Mouse (Mus musculus) pancreas, adult 10 weeks (tissue): ENCODE data around the gene Ak6. TPM values are rescaled to one million over a fixed set of nuclear protein-coding genes. Genes with fewer than 3 reads are reported as not detected.

ENCODE experiments used
- polyA plus RNA-seq: library from polyadenylated mRNA; stranded (reverse); fragments of 350-450 nt; fragmentation: Illumina TruSeq; extraction: RNeasy Lipid Tissue Mini Kit (QIAGEN cat#74804); gene quantifications from one replicate; pipeline ENCODE4 v1.2.3, GENCODE M21; 2015; ENCODE audit warnings: low read depth, low replicate concordance; ENCODE audit not compliant: insufficient read depth

Ak6 gene
- 13.9 TPM for polyA plus RNA-seq

GRCm38 (mm10) chr13:100650550-100651438, at the start of gene Ak6, which contains the start of gene Rad17:
TSS of gene Ak6 (plus strand) at chr13:100650979.
TSS of gene Rad17 (minus strand) at chr13:100651051.

GRCm38 (mm10) chr13:100616181-100617087, 34.3 kb upstream of the Ak6 start, which contains the start of gene Marveld2:
TSS of gene Marveld2 (minus strand) at chr13:100616971.

GRCm38 (mm10) chr13:100651439-100652186, 834 bp downstream of the Ak6 start, which contains the start of gene Taf9:
TSS of gene Taf9 (plus strand) at chr13:100651579.

GRCm38 (mm10) chr13:100669291-100670022, 18.7 kb downstream of the Ak6 start, which contains the start of gene Ccdc125:
TSS of gene Ccdc125 (plus strand) at chr13:100669717.

Other genes with a start within 250 kb of the Ak6 start
- not detected for gene Naip1, start 198.1 kb upstream of the Ak6 start, polyA plus RNA-seq
- gene Gtf2h2, start 158.4 kb upstream of the Ak6 start, polyA plus RNA-seq, result 12.6 TPM
- 1.8 TPM for gene Ocln, start 98.3 kb upstream of the Ak6 start, polyA plus RNA-seq
- gene Marveld2, start 34.0 kb upstream of the Ak6 start, polyA plus RNA-seq, result 2.8 TPM
- gene Rad17, start 72 bp downstream of the Ak6 start, polyA plus RNA-seq, result 5.6 TPM
- gene Taf9, start 600 bp downstream of the Ak6 start, polyA plus RNA-seq, result 1.8 TPM
- 1.00 TPM for gene Ccdc125, start 18.7 kb downstream of the Ak6 start, polyA plus RNA-seq
- gene Cdk7, start 80.0 kb downstream of the Ak6 start, polyA plus RNA-seq, result 7.1 TPM
- 11.8 TPM for gene Mrps36, start 93.7 kb downstream of the Ak6 start, polyA plus RNA-seq
- gene Cenph, start 124.9 kb downstream of the Ak6 start, polyA plus RNA-seq, result not detected
- gene Ccnb1, start 135.6 kb downstream of the Ak6 start, polyA plus RNA-seq, result not detected
- 14.0 TPM for gene Slc30a5, start 182.4 kb downstream of the Ak6 start, polyA plus RNA-seq